Mouse (Mus musculus) neural tube, embryonic 14.5 days (tissue): ENCODE measurements around the gene Apoc4. TPM values are rescaled to one million over a fixed set of nuclear protein-coding genes. Genes with fewer than 3 reads are reported as not detected.
A peak's percentile ranks its signal among the peaks of the same experiment; 100 is the strongest.

Source experiments
- ATAC-seq: fragments of 200-750 bp; cut with Nextera tagmentation; 2 replicates; pipeline ENCODE4 v1.8.0; 2017; ENCODE audit warnings: low read depth, mild to moderate bottlenecking, moderate TSS enrichment, moderate library complexity
- H3K27ac ChIP-seq: fragments of 300-500 bp; sonication (generic); 2 replicates; pipeline ENCODE4 v1.5.1; 2014; ENCODE audit warnings: low read depth, mild to moderate bottlenecking, control low read depth, low read length, moderate library complexity, mixed read lengths
- H3K27me3 ChIP-seq: fragments of 300-500 bp; sonication (generic); 2 replicates; pipeline ENCODE4 v1.6.1; 2014; ENCODE audit warnings: low read length; ENCODE audit not compliant: control insufficient read depth, insufficient read depth
- H3K36me3 ChIP-seq: fragments of 300-500 bp; sonication (generic); 2 replicates; pipeline ENCODE4 v1.6.1; 2014; ENCODE audit warnings: low read length, mixed read lengths; ENCODE audit not compliant: control insufficient read depth, insufficient read depth
- H3K4me1 ChIP-seq: fragments of 300-500 bp; sonication (generic); 2 replicates; pipeline ENCODE4 v1.6.1; 2014; ENCODE audit warnings: low read length; ENCODE audit not compliant: control insufficient read depth, insufficient read depth
- H3K4me2 ChIP-seq: fragments of 300-500 bp; sonication (generic); 2 replicates; pipeline ENCODE4 v1.6.1; 2014; ENCODE audit warnings: mild to moderate bottlenecking, low read depth, low read length, control low read depth
- H3K4me3 ChIP-seq: fragments of 300-500 bp; sonication (generic); 2 replicates; pipeline ENCODE4 v1.5.1; 2014; ENCODE audit warnings: low read depth, low read length, control low read depth, mixed read lengths
- H3K9ac ChIP-seq: fragments of 300-500 bp; sonication (generic); replicated peaks from 2 replicates; pipeline ENCODE4 v1.6.1; 2014; ENCODE audit warnings: low read depth, mild to moderate bottlenecking, control low read depth, low read length, mixed read lengths
- H3K9me3 ChIP-seq: fragments of 300-500 bp; sonication (generic); 2 replicates; pipeline ENCODE4 v1.6.1; 2016; ENCODE audit warnings: low read length; ENCODE audit not compliant: control insufficient read depth
- WGBS: fragments of 180-500 bp; shearing (Covaris S2); extraction: QIAGEN DNeasy Blood & Tissue Kit; methylation state at CpG from one replicate; pipeline ENCODE4 v1.1.7; 2014; 5-methylcytosine and 5-hydroxymethylcytosine counted together
- polyA plus RNA-seq: library from polyadenylated mRNA; unstranded; fragments of >200 nt; fragmentation: Nextera tagmentation; extraction: Ambion mirVana; gene quantifications from 2 replicates; pipeline ENCODE4 v1.2.1, GENCODE M21; 2014

Gene Apoc4
- polyA plus RNA-seq, 1 experiment from 2014 or later, result 0.20 TPM

- WGBS, result 20% methylated on average over 8 of the region's 8 CpGs
- ATAC-seq, result peak; percentile 6
- peaks cover 16% of the 10 kb centered on the region for H3K4me1 ChIP-seq
- peak overlapping the region; percentile 99 for H3K4me3 ChIP-seq
- no peaks in the 10 kb centered on the region for H3K36me3 ChIP-seq
- H3K27ac ChIP-seq, result no peak overlapping the region
- peak overlapping the region; percentile 90 for H3K4me2 ChIP-seq
- H3K27me3 ChIP-seq, result no peaks in the 10 kb centered on the region
- peak overlapping the region; percentile 94 for H3K9ac ChIP-seq
- no peaks in the 10 kb centered on the region for H3K9me3 ChIP-seq
Measured at GRCm38 (mm10) chr7:19663940-19664339, 17.3 kb downstream of the Apoc4 start.

GRCm38 (mm10) chr7:19652614-19653013, 28.7 kb downstream of the Apoc4 start:
- WGBS, result 98% methylated on average over 2 of the region's 2 CpGs
- Histone ChIP-seq H3K9me3 (no peaks in the 10 kb centered on the region), H3K36me3 (peaks cover 36% of the 10 kb centered on the region), H3K27me3 (no peaks in the 10 kb centered on the region), H3K27ac (no peak overlapping the region), H3K4me3 (no peak overlapping the region), H3K4me1 (no peaks in the 10 kb centered on the region), H3K9ac (no peak overlapping the region), H3K4me2 (no peak overlapping the region)
- no peak for ATAC-seq

GRCm38 (mm10) chr7:19651063-19651786, 30.1 kb downstream of the Apoc4 start:
- ATAC-seq, result no peak
- WGBS, result 97% methylated on average over 6 of the region's 6 CpGs
- no peaks in the 10 kb centered on the region for H3K4me1 ChIP-seq
- no peaks in the 10 kb centered on the region for H3K27me3 ChIP-seq
- peaks cover 40% of the 10 kb centered on the region for H3K36me3 ChIP-seq
- H3K4me3 ChIP-seq, result no peak overlapping the region
- H3K27ac ChIP-seq, result no peak overlapping the region
- H3K9me3 ChIP-seq, result no peaks in the 10 kb centered on the region
- no peak overlapping the region for H3K9ac ChIP-seq
- H3K4me2 ChIP-seq, result no peak overlapping the region

GRCm38 (mm10) chr7:19641223-19641622, 40.1 kb downstream of the Apoc4 start:
- no peak overlapping the region for H3K4me3 ChIP-seq

GRCm38 (mm10) chr7:19635074-19635827, 46.0 kb downstream of the Apoc4 start:
- H3K4me2 ChIP-seq, result no peak overlapping the region
- H3K27ac ChIP-seq, result no peak overlapping the region
- no peak overlapping the region for H3K9ac ChIP-seq
- no peaks in the 10 kb centered on the region for H3K27me3 ChIP-seq
- no peaks in the 10 kb centered on the region for H3K9me3 ChIP-seq
- WGBS, result 94% methylated on average over 11 of the region's 11 CpGs
- H3K4me3 ChIP-seq, result no peak overlapping the region
- no peaks in the 10 kb centered on the region for H3K4me1 ChIP-seq
- H3K36me3 ChIP-seq, result peaks cover 55% of the 10 kb centered on the region
- no peak for ATAC-seq

More at GRCm38 (mm10) chr7:19641223-19641622, 40.1 kb downstream of the Apoc4 start:
- Histone ChIP-seq H3K9ac (no peak overlapping the region), H3K4me1 (no peaks in the 10 kb centered on the region), H3K27me3 (no peaks in the 10 kb centered on the region), H3K27ac (no peak overlapping the region), H3K9me3 (no peaks in the 10 kb centered on the region), H3K36me3 (peaks cover 76% of the 10 kb centered on the region), H3K4me2 (no peak overlapping the region)
- 92% methylated on average over 4 of the region's 4 CpGs for WGBS
- ATAC-seq, result no peak

GRCm38 (mm10) chr7:19634591-19634990, 46.7 kb downstream of the Apoc4 start:
- H3K36me3 ChIP-seq, result peaks cover 54% of the 10 kb centered on the region

GRCm38 (mm10) chr7:19633855-19634254, 47.4 kb downstream of the Apoc4 start:
- Histone ChIP-seq H3K4me2 (no peak overlapping the region), H3K27me3 (no peaks in the 10 kb centered on the region), H3K9me3 (no peaks in the 10 kb centered on the region), H3K4me1 (0 out of 2 replicates have a peak, but pooled peaks cover 5% of the 10 kb centered on the region), H3K27ac (no peak overlapping the region), H3K9ac (no peak overlapping the region), H3K36me3 (peaks cover 48% of the 10 kb centered on the region), H3K4me3 (no peak overlapping the region)
- WGBS, result 96% methylated on average over 15 of the region's 15 CpGs
- no peak for ATAC-seq

More at GRCm38 (mm10) chr7:19634591-19634990, 46.7 kb downstream of the Apoc4 start:
- H3K4me1 ChIP-seq, result 0 out of 2 replicates have a peak, but pooled peaks cover 3% of the 10 kb centered on the region
- no peak overlapping the region for H3K4me3 ChIP-seq
- no peaks in the 10 kb centered on the region for H3K9me3 ChIP-seq
- no peak overlapping the region for H3K4me2 ChIP-seq
- H3K27ac ChIP-seq, result no peak overlapping the region
- ATAC-seq, result no peak
- WGBS, result 100% methylated on average over 2 of the region's 2 CpGs
- no peak overlapping the region for H3K9ac ChIP-seq
- no peaks in the 10 kb centered on the region for H3K27me3 ChIP-seq

- 97% methylated on average over 17 of the region's 17 CpGs for WGBS
- Histone ChIP-seq H3K27ac (no peak overlapping the region), H3K27me3 (no peaks in the 10 kb centered on the region), H3K9me3 (no peaks in the 10 kb centered on the region), H3K4me1 (0 out of 2 replicates have a peak, but pooled peaks cover 5% of the 10 kb centered on the region), H3K4me3 (no peak overlapping the region), H3K9ac (no peak overlapping the region), H3K4me2 (no peak overlapping the region), H3K36me3 (peaks cover 45% of the 10 kb centered on the region)
- ATAC-seq, result no peak
Measured at GRCm38 (mm10) chr7:19633197-19633596, 48.1 kb downstream of the Apoc4 start.

GRCm38 (mm10) chr7:19632720-19633119, 48.6 kb downstream of the Apoc4 start:
- peaks cover 42% of the 10 kb centered on the region for H3K36me3 ChIP-seq

More at GRCm38 (mm10) chr7:19632720-19633119, 48.6 kb downstream of the Apoc4 start:
- H3K27me3 ChIP-seq, result no peaks in the 10 kb centered on the region
- H3K27ac ChIP-seq, result no peak overlapping the region
- no peak for ATAC-seq
- 0 out of 2 replicates have a peak, but pooled peaks cover 5% of the 10 kb centered on the region for H3K4me1 ChIP-seq
- no peak overlapping the region for H3K9ac ChIP-seq
- no peaks in the 10 kb centered on the region for H3K9me3 ChIP-seq
- no peak overlapping the region for H3K4me2 ChIP-seq
- no peak overlapping the region for H3K4me3 ChIP-seq
